Comparison of ENCODE assay signal across 27 mouse cellular contexts in genomic region chr6:108278826-108279630, GRCm38 (mm10).
DNase-seq lines count a peak whose midpoint lies in the region; ATAC-seq and TF ChIP-seq lines count a peak whose summit lies in the region.
"Had no signal": no experiment of that assay in that cellular context is flagged by ENCODE, and none has a peak within 500 bp of the region (broad histone marks: within the 10 kb centered on the region; RNA-seq: fewer than 3 reads in every experiment).

No protein-coding gene starts in this region.

- H3K36me3 ChIP-seq in heart, embryonic 12.5 days, result no peaks in the 10 kb centered on the region
- peaks cover 2 to 37% of the 10 kb centered on the region in 2 experiments for H3K36me3 ChIP-seq in CH12.LX (replicated peaks in 1 of 2; ENCODE audit: control insufficient read depth in 1 of 2, insufficient read depth in 1 of 2, low read length in 1 of 2)
- no peaks in the 10 kb centered on the region for H3K36me3 ChIP-seq in liver, embryonic 12.5 days
- H3K36me3 ChIP-seq: embryonic facial prominence, embryonic 12.5 days; embryonic facial prominence, embryonic 15.5 days; heart, embryonic 13.5 days; intestine, embryonic 15.5 days had no signal

- WGBS in heart, embryonic 12.5 days, result 85% methylated on average over 11 of the region's 11 CpGs
- WGBS in liver, embryonic 12.5 days (ENCODE audit: insufficient replicate concordance), result 81% methylated on average over 11 of the region's 11 CpGs

- H3K27ac ChIP-seq in heart, embryonic 12.5 days (ENCODE audit: poor library complexity, severe bottlenecking), result no peak overlapping the region
- peak overlapping the region; percentile 91 for H3K27ac ChIP-seq in CH12.LX (ENCODE audit: insufficient read depth, low read depth)
- H3K27ac ChIP-seq in liver, embryonic 12.5 days, result no peak overlapping the region
- H3K27ac ChIP-seq: embryonic facial prominence, embryonic 12.5 days; embryonic facial prominence, embryonic 15.5 days; gastrocnemius, adult 2 months; hindbrain, embryonic 14.5 days; hindbrain, postnatal 0 days; intestine, embryonic 15.5 days had no signal

- no peak overlapping the region for H3K4me3 ChIP-seq in heart, embryonic 12.5 days
- H3K4me3 ChIP-seq in CH12.LX (replicated peaks in 1 of 3; ENCODE audit: low read depth in 2 of 3, low read length in 2 of 3, poor library complexity in 1 of 3), result peak overlapping the region in 2 of 3 experiments; percentile 29 to 35
- no peak overlapping the region for H3K4me3 ChIP-seq in liver, embryonic 12.5 days
- H3K4me3 ChIP-seq: embryonic facial prominence, embryonic 12.5 days; embryonic facial prominence, embryonic 15.5 days; gastrocnemius, adult 2 months; heart, embryonic 13.5 days; intestine, embryonic 15.5 days had no signal

- TF ChIP-seq EP300 in CH12.LX (IDR thresholded peaks at IDR 0.05; ENCODE audit: low read length), result peak; percentile 96

- no peak for ATAC-seq in heart, embryonic 12.5 days (ENCODE audit: insufficient number of reproducible peaks, low FRiP score)
- ATAC-seq in inflammation-experienced regulatory T-cells, adult 6 months, result peak; percentile 57
- no peak for ATAC-seq in cerebellum, adult (ENCODE audit: insufficient number of reproducible peaks, low FRiP score, low TSS enrichment)
- ATAC-seq in liver, embryonic 12.5 days, result no peak
- ATAC-seq: forebrain, embryonic 14.5 days; forebrain, postnatal 0 days; hindbrain, postnatal 0 days; intestine, embryonic 15.5 days had no signal

- no peak; the same call in none of the 2 replicates for TF ChIP-seq RAD21 in CH12.LX (IDR thresholded peaks at IDR 0.05; ENCODE audit: low read depth, low read length)

- H3K79me2 ChIP-seq in CH12.LX (replicated peaks; ENCODE audit: control insufficient read depth, extremely low read depth, insufficient read depth, poor library complexity, severe bottlenecking), result peaks cover 17% of the 10 kb centered on the region

- TF ChIP-seq CTCF in CH12.LX (conservative IDR thresholded peaks at IDR 0.05 in 1 of 2, IDR thresholded peaks at IDR 0.05 in 1 of 2; ENCODE audit: low read depth in 2 of 2, low read length in 2 of 2), result no peak

- no peak overlapping the region for H3K9ac ChIP-seq in heart, embryonic 12.5 days
- peak overlapping the region; percentile 53 for H3K9ac ChIP-seq in CH12.LX (ENCODE audit: insufficient read depth, low read depth)
- no peak overlapping the region for H3K9ac ChIP-seq in liver, embryonic 12.5 days
- H3K9ac ChIP-seq: embryonic facial prominence, embryonic 12.5 days; embryonic facial prominence, embryonic 15.5 days; forebrain, postnatal 0 days; heart, embryonic 13.5 days; hindbrain, embryonic 14.5 days; intestine, embryonic 15.5 days had no signal

- DNase-seq in heart, adult 11 months, result peak; percentile 46
- peak; percentile 50 for DNase-seq in CD4-positive helper T cell, adult 2 months (ENCODE audit: low read depth, low spot score)
- peak; percentile 89 for DNase-seq in CH12.LX (ENCODE audit: extremely low read depth)
- DNase-seq in cerebellum, postnatal 25 days, result no peak
- DNase-seq: adrenal gland, adult 2 months; adrenal gland, postnatal 14 days; cerebellum, adult 11-12 months; cerebellum, adult 8-10 months; cerebellum, postnatal 10 days; forebrain, postnatal 0 days; gastrocnemius, adult 2 months; gastrocnemius, postnatal 14 days; heart, adult 18-20 months; heart, postnatal 14 days; heart, postnatal 4 days; kidney, adult 11 months had no signal

- 0 out of 2 replicates have a peak, but pooled peaks have one; percentile 18 for TF ChIP-seq POLR2A in CH12.LX (IDR thresholded peaks at IDR 0.05; ENCODE audit: low read depth, low read length)

- H3K9me3 ChIP-seq in heart, embryonic 12.5 days (replicated peaks), result no peaks in the 10 kb centered on the region
- no peaks in the 10 kb centered on the region for H3K9me3 ChIP-seq in CH12.LX (replicated peaks; ENCODE audit: low read length)
- no peaks in the 10 kb centered on the region for H3K9me3 ChIP-seq in liver, embryonic 12.5 days (replicated peaks)
- H3K9me3 ChIP-seq: embryonic facial prominence, embryonic 12.5 days; embryonic facial prominence, embryonic 15.5 days; heart, embryonic 13.5 days; intestine, embryonic 15.5 days had no signal

- in situ Hi-C loops in CH12.LX (cut with MboI; ENCODE audit: low pct_ligation_motif_present, low pct_unique_long_range_greater_than_20kb, low sequenced_read_pairs), result no loop called here

- peaks cover 52% of the 10 kb centered on the region for H3K4me1 ChIP-seq in heart, embryonic 12.5 days (replicated peaks)
- H3K4me1 ChIP-seq in CH12.LX (ENCODE audit: control insufficient read depth in 1 of 2, insufficient read depth in 2 of 2), result peaks cover 35 to 66% of the 10 kb centered on the region in 2 experiments
- peaks cover 9% of the 10 kb centered on the region; the same call in 1 of the 2 replicates for H3K4me1 ChIP-seq in liver, embryonic 12.5 days
- H3K4me1 ChIP-seq: embryonic facial prominence, embryonic 12.5 days; embryonic facial prominence, embryonic 15.5 days had no signal

- no peaks in the 10 kb centered on the region for H3K27me3 ChIP-seq in heart, embryonic 12.5 days (replicated peaks)
- no peaks in the 10 kb centered on the region for H3K27me3 ChIP-seq in CH12.LX (replicated peaks)
- H3K27me3 ChIP-seq in liver, embryonic 12.5 days (replicated peaks), result no peaks in the 10 kb centered on the region
- H3K27me3 ChIP-seq: embryonic facial prominence, embryonic 12.5 days; embryonic facial prominence, embryonic 15.5 days; heart, embryonic 13.5 days; intestine, embryonic 15.5 days had no signal

- no peak overlapping the region for H3K4me2 ChIP-seq in heart, embryonic 12.5 days
- peak overlapping the region; percentile 84; the same call in 1 of the 2 replicates for H3K4me2 ChIP-seq in CH12.LX (ENCODE audit: insufficient read depth, low read depth, poor library complexity, severe bottlenecking)
- H3K4me2 ChIP-seq in liver, embryonic 12.5 days, result no peak overlapping the region
- H3K4me2 ChIP-seq: embryonic facial prominence, embryonic 12.5 days; embryonic facial prominence, embryonic 15.5 days; hindbrain, embryonic 14.5 days; intestine, embryonic 15.5 days had no signal

- dilution Hi-C loops in CH12.LX (cut with MboI; ENCODE audit: extremely low pct_ligation_motif_present, extremely low pct_unique_long_range_greater_than_20kb, low sequenced_read_pairs), result no loop called here

TF ChIP-seq in CH12.LX, 34 proteins besides CTCF, POLR2A, EP300 and RAD21:
- TF ChIP-seq JUN (IDR thresholded peaks at IDR 0.05; ENCODE audit: insufficient read depth, low read depth, low read length) (peak; percentile 95), PAX5 (IDR thresholded peaks at IDR 0.05; ENCODE audit: low read length) (no peak), CHD2 (IDR thresholded peaks at IDR 0.05; ENCODE audit: low read length) (peak; percentile 62; the same call in 1 of the 2 replicates), TCF12 (IDR thresholded peaks at IDR 0.05; ENCODE audit: low read depth, low read length) (peak; percentile 87), ZNF384 (IDR thresholded peaks at IDR 0.05; ENCODE audit: low read depth, low read length) (peak; percentile 45), ETS1 (conservative IDR thresholded peaks at IDR 0.05; ENCODE audit: low read depth, low read length) (peak; percentile 20; the same call in 1 of the 2 replicates), MEF2A (IDR thresholded peaks at IDR 0.05; ENCODE audit: borderline replicate concordance, low read depth, low read length) (peak; percentile 94), SMC3 (IDR thresholded peaks at IDR 0.05; ENCODE audit: low read depth, low read length) (0 out of 2 replicates have a peak, but pooled peaks have one; percentile 16), MAFK (IDR thresholded peaks at IDR 0.05; ENCODE audit: insufficient replicate concordance, low read length) (0 out of 2 replicates have a peak, but pooled peaks have one; percentile 55), SIN3A (IDR thresholded peaks at IDR 0.05; ENCODE audit: low read length) (peak; percentile 71), BHLHE40 (IDR thresholded peaks at IDR 0.05; ENCODE audit: low read depth, low read length) (peak; percentile 86), JUND (conservative IDR thresholded peaks at IDR 0.05; ENCODE audit: low read depth, low read length) (peak; percentile 99), IRF4 (IDR thresholded peaks at IDR 0.05; ENCODE audit: low read depth, low read length) (peak; percentile 98), HCFC1 (IDR thresholded peaks at IDR 0.05; ENCODE audit: low read depth, low read length) (no peak; the same call in 1 of the 2 replicates), CHD1 (IDR thresholded peaks at IDR 0.05; ENCODE audit: low read depth, low read length) (0 out of 2 replicates have a peak, but pooled peaks have one; percentile 35), USF2 (conservative IDR thresholded peaks at IDR 0.05; ENCODE audit: low read depth, low read length) (no peak)

Comparison
In these comparisons a context has a peak if more than half of its experiments do, and no peak if none do; other contexts are left out.
1. DNase-seq: peak in heart, adult 11 months (single experiment), CD4-positive helper T cell, adult 2 months (single experiment) and CH12.LX (single experiment); none in cerebellum, postnatal 25 days (0 of 2).
2. H3K4me3 ChIP-seq: peak in CH12.LX (2 of 3); none in heart, embryonic 12.5 days (single experiment) and liver, embryonic 12.5 days (single experiment).